Mouse (Mus musculus) layer of hippocampus, adult 2 months (tissue): ENCODE data around the gene Shank3. TPM values are rescaled to one million over a fixed set of nuclear protein-coding genes. Genes with fewer than 3 reads are reported as not detected.
A peak's percentile ranks its signal among the peaks of the same experiment; 100 is the strongest.

ENCODE experiments used
- DNase-seq, 2 experiments: peaks; one replicate each; pipeline ENCODE4 v3.0.0; 2022; ENCODE audit warnings: low spot score in 2 of 2
- H3K27ac ChIP-seq: fragments of 200-600 bp; 2 replicates; pipeline ENCODE4 v1.8.1; 2022
- H3K4me3 ChIP-seq: fragments of 200-600 bp; 2 replicates; pipeline ENCODE4 v1.8.1; 2022; ENCODE audit warnings: mild to moderate bottlenecking
- CTCF ChIP-seq: fragments of 200-600 bp; conservative IDR thresholded peaks from 2 replicates; pipeline ENCODE4 v1.8.1; 2022; ENCODE audit warnings: antibody characterized with exemption, mild to moderate bottlenecking, moderate library complexity
- total RNA-seq, 2 experiments: library from RNA; stranded (reverse); gene quantifications; 2 replicates each; pipeline ENCODE4 v1.2.3; 2021

Shank3 gene
- total RNA-seq, 2 experiments from 2014 or later = 243 to 251 TPM

GRCm38 (mm10) chr15:89465052-89465451, 34.4 kb upstream of the Shank3 start:
- Histone ChIP-seq H3K4me3 (no peak overlapping the region), H3K27ac (no peak overlapping the region)
- no peak for DNase-seq
- TF ChIP-seq CTCF = no peak

GRCm38 (mm10) chr15:89468577-89468976, 30.8 kb upstream of the Shank3 start:
- peak; percentile 87 for TF ChIP-seq CTCF
- Histone ChIP-seq H3K27ac (no peak overlapping the region), H3K4me3 (no peak overlapping the region)
- DNase-seq = no peak

- no peak for DNase-seq
- Histone ChIP-seq H3K27ac (no peak overlapping the region), H3K4me3 (no peak overlapping the region)
- TF ChIP-seq CTCF = no peak
These were observed 27.9 kb upstream of the Shank3 start for GRCm38 (mm10) chr15:89471476-89471875.

- no peak for DNase-seq
These were observed 26.1 kb upstream of the Shank3 start for GRCm38 (mm10) chr15:89473370-89473769.

GRCm38 (mm10) chr15:89473921-89474320, 25.5 kb upstream of the Shank3 start:
- H3K4me3 ChIP-seq = no peak overlapping the region
- no peak overlapping the region for H3K27ac ChIP-seq
- no peak for TF ChIP-seq CTCF
- no peak for DNase-seq

More at GRCm38 (mm10) chr15:89473370-89473769, 26.1 kb upstream of the Shank3 start:
- H3K27ac ChIP-seq = no peak overlapping the region
- no peak overlapping the region for H3K4me3 ChIP-seq
- no peak for TF ChIP-seq CTCF

GRCm38 (mm10) chr15:89474596-89475292, 24.7 kb upstream of the Shank3 start:
- Histone ChIP-seq H3K27ac (no peak overlapping the region; the same call in 1 of the 2 replicates), H3K4me3 (peak overlapping the region; percentile 57; the same call in 1 of the 2 replicates)
- DNase-seq = no peak
- TF ChIP-seq CTCF = no peak

- peak overlapping the region; percentile 57 for H3K4me3 ChIP-seq
- no peak for DNase-seq
- no peak for TF ChIP-seq CTCF
- peak overlapping the region; percentile 98; the same call in 1 of the 2 replicates for H3K27ac ChIP-seq
These were observed 24.2 kb upstream of the Shank3 start for GRCm38 (mm10) chr15:89475293-89475600.

- H3K4me3 ChIP-seq = peak overlapping the region; percentile 57
These were observed 23.6 kb upstream of the Shank3 start for GRCm38 (mm10) chr15:89475611-89476474.

GRCm38 (mm10) chr15:89476475-89476815, 23.0 kb upstream of the Shank3 start:
- no peak for DNase-seq
- H3K4me3 ChIP-seq = peak overlapping the region; percentile 57

More at GRCm38 (mm10) chr15:89475611-89476474, 23.6 kb upstream of the Shank3 start:
- TF ChIP-seq CTCF = no peak
- H3K27ac ChIP-seq = peak overlapping the region; percentile 98
- DNase-seq = peak; percentile 88 to 94

GRCm38 (mm10) chr15:89477091-89477491, 22.3 kb upstream of the Shank3 start, which contains the start of gene Arsa:
Arsa (minus strand) TSS chr15:89477425.
- no peak for DNase-seq
- Histone ChIP-seq H3K27ac (peak within 1 kb of the TSS; percentile 98), H3K4me3 (peak within 1 kb of the TSS; percentile 57)
- no peak for TF ChIP-seq CTCF

More at GRCm38 (mm10) chr15:89476475-89476815, 23.0 kb upstream of the Shank3 start:
- H3K27ac ChIP-seq = peak overlapping the region; percentile 98
- TF ChIP-seq CTCF = no peak

GRCm38 (mm10) chr15:89477806-89478205, 21.6 kb upstream of the Shank3 start:
- no peak for DNase-seq
- H3K4me3 ChIP-seq = no peak overlapping the region
- no peak for TF ChIP-seq CTCF
- 0 out of 2 replicates have a peak overlapping the region, but pooled peaks have one; percentile 43 for H3K27ac ChIP-seq

GRCm38 (mm10) chr15:89478622-89479021, 20.8 kb upstream of the Shank3 start:
- DNase-seq = no peak
- Histone ChIP-seq H3K4me3 (no peak overlapping the region), H3K27ac (no peak overlapping the region)
- TF ChIP-seq CTCF = no peak

- DNase-seq = no peak
- H3K27ac ChIP-seq = peak overlapping the region; percentile 65
- TF ChIP-seq CTCF = no peak
- no peak overlapping the region for H3K4me3 ChIP-seq
These were observed 18.8 kb upstream of the Shank3 start for GRCm38 (mm10) chr15:89480584-89480983.

GRCm38 (mm10) chr15:89488182-89488581, 11.2 kb upstream of the Shank3 start:
- H3K27ac ChIP-seq = no peak overlapping the region
- no peak for DNase-seq
- no peak for TF ChIP-seq CTCF
- H3K4me3 ChIP-seq = no peak overlapping the region
